Mouse (Mus musculus) forebrain, embryonic 12.5 days (tissue): ENCODE data around the gene Cracr2a. TPM values are rescaled to one million over a fixed set of nuclear protein-coding genes. Genes with fewer than 3 reads are reported as not detected.
A peak's percentile ranks its signal among the peaks of the same experiment; 100 is the strongest.

Source experiments
- ATAC-seq: fragments of 200-750 bp; cut with Nextera tagmentation; 2 replicates; pipeline ENCODE4 v1.8.0; 2017; ENCODE audit warnings: moderate TSS enrichment; ENCODE audit not compliant: low FRiP score
- H3K27ac ChIP-seq: fragments of 300-500 bp; sonication (generic); 2 replicates; pipeline ENCODE4 v1.5.1; 2016; ENCODE audit warnings: mild to moderate bottlenecking
- H3K27me3 ChIP-seq: fragments of 300-500 bp; sonication (generic); 2 replicates; pipeline ENCODE4 v1.6.1; 2016; ENCODE audit warnings: mild to moderate bottlenecking
- H3K36me3 ChIP-seq: fragments of 300-500 bp; sonication (generic); replicated peaks from 2 replicates; pipeline ENCODE4 v1.6.1; 2016; ENCODE audit warnings: mild to moderate bottlenecking
- H3K4me1 ChIP-seq: fragments of 300-500 bp; sonication (generic); 2 replicates; pipeline ENCODE4 v1.6.1; 2016
- H3K4me2 ChIP-seq: fragments of 300-500 bp; sonication (generic); 2 replicates; pipeline ENCODE4 v1.6.1; 2016; ENCODE audit warnings: mild to moderate bottlenecking, moderate library complexity
- H3K4me3 ChIP-seq: fragments of 300-500 bp; sonication (generic); replicated peaks from 2 replicates; pipeline ENCODE4 v1.5.1; 2016; ENCODE audit warnings: mild to moderate bottlenecking
- H3K9ac ChIP-seq: fragments of 300-500 bp; sonication (generic); 2 replicates; pipeline ENCODE4 v1.6.1; 2016; ENCODE audit warnings: mild to moderate bottlenecking
- H3K9me3 ChIP-seq: fragments of 300-500 bp; sonication (generic); 2 replicates; pipeline ENCODE4 v1.6.1; 2016
- WGBS: fragments of 180-500 bp; shearing (Covaris S2); methylation state at CpG from one replicate; pipeline ENCODE4 v1.1.7; 2016; 5-methylcytosine and 5-hydroxymethylcytosine counted together
- polyA plus RNA-seq: library from polyadenylated mRNA; unstranded; fragments of >200 nt; fragmentation: Nextera tagmentation; extraction: Ambion mirVana; gene quantifications from 2 replicates; pipeline ENCODE4 v1.2.1, GENCODE M21; 2016

Gene Cracr2a
- polyA plus RNA-seq, 1 experiment from 2014 or later: 1.1 TPM

- H3K4me3 ChIP-seq: no peak overlapping the region
- no peak for ATAC-seq
- H3K9me3 ChIP-seq: no peaks in the 10 kb centered on the region
Measured at GRCm38 (mm10) chr6:127573779-127574463, 12.8 kb downstream of the Cracr2a start.

GRCm38 (mm10) chr6:127575194-127575593, 14.1 kb downstream of the Cracr2a start:
- no peak for ATAC-seq

More at GRCm38 (mm10) chr6:127573779-127574463, 12.8 kb downstream of the Cracr2a start:
- H3K27ac ChIP-seq: no peak overlapping the region
- H3K36me3 ChIP-seq: no peaks in the 10 kb centered on the region
- no peaks in the 10 kb centered on the region for H3K4me1 ChIP-seq
- H3K9ac ChIP-seq: no peak overlapping the region
- no peak overlapping the region for H3K4me2 ChIP-seq
- H3K27me3 ChIP-seq: no peaks in the 10 kb centered on the region
- WGBS: 78% methylated on average over 11 of the region's 11 CpGs

GRCm38 (mm10) chr6:127577688-127578087, 16.6 kb downstream of the Cracr2a start:
- no peak overlapping the region for H3K9ac ChIP-seq
- H3K4me2 ChIP-seq: no peak overlapping the region
- H3K4me1 ChIP-seq: peaks cover 9% of the 10 kb centered on the region
- no peaks in the 10 kb centered on the region for H3K9me3 ChIP-seq
- no peak for ATAC-seq
- no peak overlapping the region for H3K4me3 ChIP-seq
- no peak overlapping the region for H3K27ac ChIP-seq
- WGBS: 89% methylated on average over 4 of the region's 4 CpGs
- H3K36me3 ChIP-seq: no peaks in the 10 kb centered on the region
- H3K27me3 ChIP-seq: no peaks in the 10 kb centered on the region

More at GRCm38 (mm10) chr6:127575194-127575593, 14.1 kb downstream of the Cracr2a start:
- no peaks in the 10 kb centered on the region for H3K4me1 ChIP-seq
- H3K4me2 ChIP-seq: no peak overlapping the region
- H3K9me3 ChIP-seq: no peaks in the 10 kb centered on the region
- no peaks in the 10 kb centered on the region for H3K27me3 ChIP-seq
- WGBS: 79% methylated on average over 2 of the region's 2 CpGs
- H3K9ac ChIP-seq: no peak overlapping the region
- H3K36me3 ChIP-seq: no peaks in the 10 kb centered on the region
- H3K4me3 ChIP-seq: no peak overlapping the region
- no peak overlapping the region for H3K27ac ChIP-seq

- Histone ChIP-seq H3K9ac (no peak overlapping the region), H3K27me3 (no peaks in the 10 kb centered on the region), H3K36me3 (no peaks in the 10 kb centered on the region), H3K4me1 (peaks cover 10% of the 10 kb centered on the region), H3K4me3 (no peak overlapping the region), H3K4me2 (no peak overlapping the region), H3K9me3 (no peaks in the 10 kb centered on the region), H3K27ac (no peak overlapping the region)
- ATAC-seq: no peak
- 84% methylated on average over 7 of the region's 7 CpGs for WGBS
Measured at GRCm38 (mm10) chr6:127578316-127578715, 17.2 kb downstream of the Cracr2a start.

GRCm38 (mm10) chr6:127578810-127579209, 17.7 kb downstream of the Cracr2a start:
- no peak overlapping the region for H3K9ac ChIP-seq
- no peak for ATAC-seq
- H3K36me3 ChIP-seq: no peaks in the 10 kb centered on the region
- no peaks in the 10 kb centered on the region for H3K9me3 ChIP-seq
- H3K27ac ChIP-seq: no peak overlapping the region
- WGBS: 86% methylated on average over 5 of the region's 5 CpGs
- H3K4me3 ChIP-seq: no peak overlapping the region
- H3K27me3 ChIP-seq: no peaks in the 10 kb centered on the region
- no peak overlapping the region for H3K4me2 ChIP-seq
- H3K4me1 ChIP-seq: peaks cover 10% of the 10 kb centered on the region

- H3K36me3 ChIP-seq: no peaks in the 10 kb centered on the region
- WGBS: 59% methylated on average over 12 of the region's 12 CpGs
- no peak for ATAC-seq
Measured at GRCm38 (mm10) chr6:127581915-127582314, 20.8 kb downstream of the Cracr2a start.

GRCm38 (mm10) chr6:127582391-127583176, 21.4 kb downstream of the Cracr2a start:
- Histone ChIP-seq H3K9ac (no peak overlapping the region), H3K36me3 (no peaks in the 10 kb centered on the region), H3K9me3 (no peaks in the 10 kb centered on the region), H3K4me2 (peak overlapping the region; percentile 37), H3K4me3 (0 out of 2 replicates have a peak overlapping the region, but pooled peaks have one; percentile 14), H3K4me1 (peaks cover 10% of the 10 kb centered on the region), H3K27me3 (0 out of 2 replicates have a peak, but pooled peaks cover 5% of the 10 kb centered on the region), H3K27ac (no peak overlapping the region)
- WGBS: 10% methylated on average over 15 of the region's 15 CpGs
- peak; percentile 53; the same call in 1 of the 2 replicates for ATAC-seq

More at GRCm38 (mm10) chr6:127581915-127582314, 20.8 kb downstream of the Cracr2a start:
- Histone ChIP-seq H3K4me3 (no peak overlapping the region), H3K9me3 (no peaks in the 10 kb centered on the region), H3K4me2 (no peak overlapping the region), H3K27me3 (0 out of 2 replicates have a peak, but pooled peaks cover 5% of the 10 kb centered on the region), H3K27ac (no peak overlapping the region), H3K9ac (no peak overlapping the region), H3K4me1 (peaks cover 10% of the 10 kb centered on the region)

GRCm38 (mm10) chr6:127591467-127591866, 30.3 kb downstream of the Cracr2a start:
- H3K4me2 ChIP-seq: no peak overlapping the region

GRCm38 (mm10) chr6:127593487-127593886, 32.3 kb downstream of the Cracr2a start:
- no peaks in the 10 kb centered on the region for H3K9me3 ChIP-seq
- H3K27me3 ChIP-seq: peaks cover 11% of the 10 kb centered on the region; the same call in 1 of the 2 replicates
- no peaks in the 10 kb centered on the region for H3K36me3 ChIP-seq
- no peak overlapping the region for H3K27ac ChIP-seq
- 43% methylated on average over 4 of the region's 4 CpGs for WGBS
- no peak for ATAC-seq
- no peak overlapping the region for H3K4me3 ChIP-seq
- no peak overlapping the region for H3K9ac ChIP-seq
- peaks cover 16% of the 10 kb centered on the region; the same call in 1 of the 2 replicates for H3K4me1 ChIP-seq
- H3K4me2 ChIP-seq: no peak overlapping the region

More at GRCm38 (mm10) chr6:127591467-127591866, 30.3 kb downstream of the Cracr2a start:
- no peak overlapping the region for H3K27ac ChIP-seq
- no peak overlapping the region for H3K4me3 ChIP-seq
- WGBS: 77% methylated on average over 3 of the region's 3 CpGs
- peaks cover 13% of the 10 kb centered on the region; the same call in 1 of the 2 replicates for H3K4me1 ChIP-seq
- H3K27me3 ChIP-seq: peaks cover 11% of the 10 kb centered on the region; the same call in 1 of the 2 replicates
- H3K9me3 ChIP-seq: no peaks in the 10 kb centered on the region
- no peaks in the 10 kb centered on the region for H3K36me3 ChIP-seq
- no peak for ATAC-seq
- H3K9ac ChIP-seq: no peak overlapping the region

- Histone ChIP-seq H3K27me3 (no peaks in the 10 kb centered on the region), H3K4me1 (peaks cover 19% of the 10 kb centered on the region), H3K9me3 (no peaks in the 10 kb centered on the region), H3K27ac (peak overlapping the region; percentile 60), H3K4me2 (no peak overlapping the region), H3K36me3 (no peaks in the 10 kb centered on the region), H3K4me3 (no peak overlapping the region), H3K9ac (no peak overlapping the region)
- peak; percentile 55; the same call in 1 of the 2 replicates for ATAC-seq
- WGBS: 49% methylated on average over 6 of the region's 6 CpGs
Measured at GRCm38 (mm10) chr6:127599280-127599679, 38.1 kb downstream of the Cracr2a start.

GRCm38 (mm10) chr6:127605067-127606025, 44.2 kb downstream of the Cracr2a start:
- 77% methylated on average over 15 of the region's 15 CpGs for WGBS
- no peak for ATAC-seq
- no peaks in the 10 kb centered on the region for H3K27me3 ChIP-seq
- H3K4me3 ChIP-seq: no peak overlapping the region
- H3K27ac ChIP-seq: no peak overlapping the region
- H3K4me2 ChIP-seq: no peak overlapping the region
- H3K9ac ChIP-seq: no peak overlapping the region
- peaks cover 6% of the 10 kb centered on the region; the same call in 1 of the 2 replicates for H3K4me1 ChIP-seq
- H3K36me3 ChIP-seq: no peaks in the 10 kb centered on the region
- H3K9me3 ChIP-seq: no peaks in the 10 kb centered on the region
